Mouse (Mus musculus) retina, embryonic 14.5 days (tissue): Measurements from ENCODE around the gene Pigk.
A peak's percentile ranks its signal among the peaks of the same experiment; 100 is the strongest.

Experiments
- DNase-seq: peaks from one replicate; pipeline ENCODE4 v3.0.0-alpha.2; 2015; ENCODE audit warnings: low spot score

The Pigk gene

DNA sequence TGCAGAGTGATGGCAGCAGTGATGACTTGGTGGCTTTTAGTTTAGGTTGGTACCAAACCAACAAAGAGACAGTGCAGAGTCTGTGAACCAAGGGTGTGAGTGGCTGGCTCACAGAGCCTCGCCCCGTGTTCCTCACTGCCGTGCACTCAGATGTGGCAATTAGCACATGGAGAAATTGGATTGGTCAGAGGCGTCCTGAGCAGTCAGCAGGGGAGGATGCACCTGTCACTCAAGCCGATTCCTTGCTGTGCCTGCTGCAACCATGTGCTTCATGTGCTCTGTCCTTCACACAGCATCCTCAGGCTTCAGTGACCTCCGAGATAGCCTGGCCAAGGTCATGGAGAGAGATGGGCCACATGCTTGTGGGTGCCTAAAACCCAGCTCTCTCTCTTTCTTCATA lies 14.3 kb downstream of the Pigk start:
- DNase-seq: peak; percentile 40

- no peak for DNase-seq
Measured at GRCm38 (mm10) chr3:152733011-152733410, 19.1 kb downstream of the Pigk start.

DNA sequence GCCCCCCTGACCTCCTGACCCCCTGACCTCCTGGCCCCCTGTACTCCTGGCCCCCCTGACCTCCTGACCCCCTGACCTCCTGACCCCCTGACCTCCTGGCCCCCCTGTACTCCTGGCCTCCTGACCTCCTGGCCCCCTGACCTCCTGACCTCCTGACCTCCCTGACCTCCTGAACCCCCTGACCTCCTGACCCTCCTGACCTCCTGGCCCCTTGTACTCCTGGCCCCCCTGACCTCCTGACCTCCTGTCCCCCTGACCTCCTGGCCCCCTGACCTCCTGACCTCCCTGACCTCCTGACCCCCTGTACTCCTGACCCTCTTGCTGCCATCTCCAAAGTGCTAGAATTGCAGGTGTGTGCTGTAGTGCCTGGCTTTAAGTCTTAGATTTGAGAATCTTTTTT lies 19.6 kb downstream of the Pigk start:
- DNase-seq: no peak

DNA sequence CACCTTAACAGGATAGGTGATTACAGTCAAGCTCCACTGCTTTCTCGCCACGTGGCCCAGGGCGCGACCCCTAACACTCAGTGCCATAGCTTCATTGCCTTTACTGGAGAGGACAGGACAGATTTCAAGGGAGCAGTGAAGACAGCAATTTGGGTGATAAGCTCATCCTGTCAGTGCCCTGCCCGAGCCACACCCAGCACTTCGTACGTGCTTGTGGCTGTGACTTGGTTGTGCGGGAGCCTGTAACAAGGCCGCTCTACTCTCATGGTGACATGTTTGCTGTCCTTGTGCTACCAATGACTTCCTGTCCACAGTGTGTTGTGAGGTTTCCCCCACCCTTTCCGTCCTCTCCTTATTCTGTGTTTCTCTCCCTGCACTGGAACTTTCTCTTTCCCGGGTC lies 20.2 kb downstream of the Pigk start:
- no peak for DNase-seq

DNA sequence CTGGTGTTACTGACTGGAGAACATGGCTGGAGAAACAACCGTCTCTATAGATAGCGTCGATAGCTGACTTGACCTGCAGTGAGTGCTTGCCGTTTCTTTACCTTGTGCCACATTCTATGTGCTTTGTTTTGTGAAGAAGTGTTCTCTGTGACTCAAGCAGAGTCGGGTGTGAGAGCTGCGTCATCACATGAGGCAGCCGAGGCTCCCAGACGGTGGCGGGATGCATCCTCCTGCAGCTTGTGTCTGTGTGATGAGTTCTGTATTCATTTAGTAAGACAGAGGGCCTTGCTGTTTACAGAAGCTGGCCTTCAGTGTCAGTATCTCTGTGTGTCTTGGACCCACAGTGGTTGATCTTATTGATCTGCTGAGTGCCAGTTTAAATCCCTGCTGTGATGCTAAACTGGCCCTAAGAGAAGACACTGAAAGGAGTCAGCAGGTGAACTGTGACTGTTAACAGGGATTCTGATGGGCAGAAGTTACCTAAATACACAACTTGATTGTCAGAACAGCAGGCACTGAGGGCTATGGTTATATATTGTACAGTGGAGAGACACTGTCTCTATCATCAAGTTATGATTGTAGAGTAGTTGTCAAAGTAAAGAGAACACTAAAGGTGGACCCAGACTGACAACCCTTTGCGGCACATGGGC lies 21.8 kb downstream of the Pigk start:
- DNase-seq: no peak

- no peak for DNase-seq
Measured at GRCm38 (mm10) chr3:152744301-152744700, 30.4 kb downstream of the Pigk start.

- no peak for DNase-seq
Measured at GRCm38 (mm10) chr3:152745611-152746010, 31.7 kb downstream of the Pigk start.

- DNase-seq: peak; percentile 73
Measured at GRCm38 (mm10) chr3:152749461-152749871, 35.6 kb downstream of the Pigk start.

DNA sequence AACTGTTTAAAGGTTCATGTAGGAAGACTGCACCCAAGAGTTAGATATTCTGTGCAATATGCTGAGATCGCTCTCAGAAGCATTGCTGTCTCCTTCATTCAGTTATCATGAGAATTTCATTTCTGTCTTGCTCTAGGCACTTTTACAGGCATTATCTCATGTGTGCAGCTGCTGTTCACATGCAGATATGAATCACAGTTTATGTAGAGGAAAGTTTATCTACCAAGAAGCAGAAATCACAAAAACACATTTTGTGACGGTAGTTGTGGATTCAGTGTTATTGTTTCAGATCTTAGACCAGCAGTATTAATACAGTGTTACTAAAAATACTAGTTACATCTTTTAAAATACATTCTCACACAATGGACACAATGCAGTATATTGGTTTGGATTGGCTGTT lies 36.0 kb downstream of the Pigk start:
- DNase-seq: no peak

- DNase-seq: no peak
Measured at GRCm38 (mm10) chr3:152752911-152753310, 39.0 kb downstream of the Pigk start.

- DNase-seq: no peak
Measured at GRCm38 (mm10) chr3:152753345-152753744, 39.4 kb downstream of the Pigk start.

- peak; percentile 71 for DNase-seq
Measured at GRCm38 (mm10) chr3:152753920-152754764, 40.2 kb downstream of the Pigk start.

- DNase-seq: no peak
Measured at GRCm38 (mm10) chr3:152755515-152755914, 41.6 kb downstream of the Pigk start.

- DNase-seq: no peak
Measured at GRCm38 (mm10) chr3:152756896-152757295, 43.0 kb downstream of the Pigk start.

- no peak for DNase-seq
Measured at GRCm38 (mm10) chr3:152757464-152758393, 43.8 kb downstream of the Pigk start.

GRCm38 (mm10) chr3:152758500-152759032 lies 44.7 kb downstream of the Pigk start:
- DNase-seq: no peak

DNA sequence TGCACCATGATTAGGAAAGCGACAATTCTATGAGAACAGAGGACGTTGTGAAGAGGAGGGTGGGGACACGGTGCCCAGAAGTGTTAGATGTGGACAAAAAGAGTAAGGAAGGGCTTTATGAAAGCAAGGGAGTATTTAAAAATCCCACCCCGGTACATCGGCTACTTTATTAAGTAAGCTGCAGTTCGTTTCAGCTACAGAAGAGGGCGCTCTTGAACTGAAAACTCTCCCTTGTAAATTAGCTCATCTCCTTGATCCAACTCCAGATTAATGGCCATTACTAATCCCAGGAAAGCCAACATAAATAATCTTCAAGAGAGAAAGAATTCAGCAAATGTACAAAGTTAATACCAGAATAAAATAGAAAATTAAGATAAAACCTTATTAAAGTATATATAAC lies 47.2 kb downstream of the Pigk start:
- peak; percentile 76 for DNase-seq

- no peak for DNase-seq
Measured at GRCm38 (mm10) chr3:152761661-152762060, 47.8 kb downstream of the Pigk start.

DNA sequence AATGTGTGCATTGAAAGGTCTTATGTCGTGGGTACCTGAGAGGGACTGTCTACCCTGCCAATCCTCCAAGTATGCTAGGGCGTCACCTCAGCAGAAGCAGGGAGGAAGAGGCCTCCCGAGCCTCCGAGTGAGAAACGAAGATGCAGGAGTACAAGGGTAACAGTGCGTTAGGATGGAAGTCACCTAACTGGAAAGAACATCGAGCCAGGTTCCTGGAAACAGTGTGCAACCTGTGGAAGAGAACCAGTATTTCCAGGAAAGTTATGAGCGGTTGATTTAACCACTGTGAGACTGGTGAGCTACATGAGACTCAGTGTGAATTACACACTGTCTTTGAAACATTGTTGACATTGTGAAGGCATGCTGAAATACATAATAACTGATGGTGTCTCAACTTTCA lies 48.4 kb downstream of the Pigk start:
- DNase-seq: no peak

DNA sequence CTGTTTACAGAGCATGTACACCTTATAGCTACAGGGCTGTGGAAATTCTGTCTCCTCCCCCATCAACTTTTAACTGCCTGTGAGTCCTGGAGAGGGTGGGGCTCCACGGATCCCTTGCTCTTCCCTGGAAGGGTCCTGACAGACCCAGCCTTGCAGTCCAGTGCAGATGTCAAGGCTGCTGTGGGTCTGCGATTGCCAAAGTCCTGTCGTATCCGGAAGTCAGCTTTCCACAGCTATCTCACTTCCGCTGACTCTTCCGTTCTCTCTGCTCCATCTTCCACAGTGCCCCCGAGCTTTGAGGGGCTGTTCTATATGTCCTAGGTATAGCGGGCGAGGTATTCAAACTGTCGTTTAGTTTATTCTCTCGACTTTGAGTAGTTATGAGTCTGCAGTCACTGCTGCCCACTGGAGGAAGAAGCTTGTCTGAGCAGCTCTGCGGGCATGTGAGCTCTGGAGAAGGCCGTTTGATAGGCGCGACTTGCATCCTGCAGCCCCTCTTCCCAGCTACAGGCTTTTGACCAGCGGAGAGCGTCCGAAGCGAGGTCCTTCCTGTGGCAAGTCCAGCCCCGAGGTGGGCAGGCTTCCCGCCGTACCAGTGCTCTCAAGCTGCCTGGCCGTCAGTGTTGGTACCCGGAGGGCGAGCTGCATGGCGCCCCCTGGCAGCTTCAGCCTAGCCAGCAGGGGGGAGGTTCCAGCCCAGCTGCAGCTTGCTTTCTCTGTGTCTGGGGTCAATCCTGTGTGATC lies 49.4 kb downstream of the Pigk start:
- peak; percentile 48 for DNase-seq

DNA sequence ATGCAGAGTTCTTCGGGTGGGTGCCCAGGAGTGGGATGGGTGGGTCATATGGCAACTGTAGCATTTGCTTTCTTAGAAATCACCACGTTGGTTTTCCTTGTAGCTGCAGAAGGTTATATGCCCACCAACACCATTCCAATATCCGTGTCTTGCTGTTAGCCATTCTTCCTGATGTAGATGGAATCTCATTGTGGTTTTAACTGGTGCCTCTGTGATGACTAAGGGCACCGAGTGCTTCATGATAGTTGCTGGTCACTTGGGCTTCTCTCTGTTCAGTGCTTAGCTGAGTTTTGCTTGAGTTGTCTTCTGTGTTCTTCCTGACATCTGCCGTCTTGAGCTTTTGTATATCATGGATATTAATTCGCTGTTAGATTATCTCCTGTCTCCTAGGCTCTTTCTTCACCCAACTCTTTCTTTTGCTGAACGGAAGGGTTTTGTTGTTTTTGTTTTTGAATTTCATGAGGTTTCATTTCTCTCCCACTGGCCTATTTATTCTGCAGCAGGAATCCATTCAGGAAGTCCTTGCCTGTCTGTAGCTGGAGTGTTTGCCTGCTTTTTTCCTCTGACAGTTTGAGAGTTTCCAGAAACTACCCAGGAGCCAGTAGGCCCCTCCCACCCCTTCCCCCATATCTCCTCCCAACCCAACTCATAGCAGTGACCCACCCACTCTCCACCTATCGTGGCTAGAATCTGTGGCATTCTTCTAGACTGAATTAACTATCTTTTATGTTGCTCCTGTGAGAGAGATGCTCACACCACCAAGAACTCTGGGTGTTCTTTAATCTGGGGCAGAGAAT lies 50.8 kb downstream of the Pigk start:
- DNase-seq: no peak
